Mouse (Mus musculus) stomach, embryonic 14.5 days (tissue): ENCODE measurements around the gene Nadk. TPM values are rescaled to one million over a fixed set of nuclear protein-coding genes. Genes with fewer than 3 reads are reported as not detected.

Source experiments
- ATAC-seq: fragments of 200-750 bp; cut with Nextera tagmentation; 2 replicates; pipeline ENCODE4 v1.8.0; 2017; ENCODE audit warnings: low read depth, moderate TSS enrichment; ENCODE audit not compliant: insufficient number of reproducible peaks, insufficient read depth, low FRiP score
- H3K27ac ChIP-seq: fragments of 300-500 bp; sonication (generic); 2 replicates; pipeline ENCODE4 v1.5.1; 2014; ENCODE audit warnings: mild to moderate bottlenecking, low read length, moderate library complexity, mixed read lengths
- H3K27me3 ChIP-seq: fragments of 300-500 bp; sonication (generic); 2 replicates; pipeline ENCODE4 v1.6.1; 2014; ENCODE audit warnings: low read length, control low read depth, mixed read lengths; ENCODE audit not compliant: control insufficient read depth, insufficient read depth
- H3K36me3 ChIP-seq: fragments of 300-500 bp; sonication (generic); 2 replicates; pipeline ENCODE4 v1.6.1; 2014; ENCODE audit warnings: mild to moderate bottlenecking, control low read depth, low read length, moderate library complexity, mixed read lengths; ENCODE audit not compliant: control insufficient read depth, insufficient read depth
- H3K4me1 ChIP-seq: fragments of 300-500 bp; sonication (generic); 2 replicates; pipeline ENCODE4 v1.6.1; 2014; ENCODE audit warnings: low read length, control low read depth, mixed read lengths; ENCODE audit not compliant: control insufficient read depth, insufficient read depth
- H3K4me2 ChIP-seq: fragments of 300-500 bp; sonication (generic); replicated peaks from 2 replicates; pipeline ENCODE4 v1.6.1; 2014; ENCODE audit warnings: low read depth, low read length, control low read depth
- H3K4me3 ChIP-seq: fragments of 300-500 bp; sonication (generic); 2 replicates; pipeline ENCODE4 v1.5.1; 2014; ENCODE audit warnings: low read depth, low read length, control low read depth
- H3K9ac ChIP-seq: fragments of 300-500 bp; sonication (generic); replicated peaks from 2 replicates; pipeline ENCODE4 v1.6.1; 2014; ENCODE audit warnings: low read depth, mild to moderate bottlenecking, control low read depth, low read length, moderate library complexity, mixed read lengths
- H3K9me3 ChIP-seq: fragments of 300-500 bp; sonication (generic); 2 replicates; pipeline ENCODE4 v1.6.1; 2016; ENCODE audit warnings: low read depth, low read length, control low read depth; ENCODE audit not compliant: control insufficient read depth
- WGBS: fragments of 180-500 bp; shearing (Covaris S2); extraction: QIAGEN DNeasy Blood & Tissue Kit; methylation state at CpG from one replicate; pipeline ENCODE4 v1.1.7; 2014; 5-methylcytosine and 5-hydroxymethylcytosine counted together
- polyA plus RNA-seq: library from polyadenylated mRNA; unstranded; fragments of >200 nt; fragmentation: Nextera tagmentation; extraction: Ambion mirVana; gene quantifications from 2 replicates; pipeline ENCODE4 v1.2.1, GENCODE M21; 2014

Nadk gene
- polyA plus RNA-seq, 1 experiment from 2014 or later: 78.4 TPM

- peak overlapping the region; percentile 87 for H3K9ac ChIP-seq
- peaks cover 7% of the 10 kb centered on the region; the same call in 1 of the 2 replicates for H3K4me1 ChIP-seq
- peaks cover 2% of the 10 kb centered on the region for H3K36me3 ChIP-seq
- no peaks in the 10 kb centered on the region for H3K9me3 ChIP-seq
- H3K27me3 ChIP-seq: no peaks in the 10 kb centered on the region
- H3K4me3 ChIP-seq: peak overlapping the region; percentile 95
- 2% methylated on average over 31 of the region's 31 CpGs for WGBS
- peak; percentile 33; the same call in 1 of the 2 replicates for ATAC-seq
- peak overlapping the region; percentile 99; the same call in 1 of the 2 replicates for H3K27ac ChIP-seq
- H3K4me2 ChIP-seq: peak overlapping the region; percentile 73
Observed at GRCm38 (mm10) chr4:155601997-155602456, 39.8 kb downstream of the Nadk start.

- Histone ChIP-seq H3K4me2 (peak overlapping the region; percentile 73; the same call in 1 of the 2 replicates), H3K36me3 (peaks cover 2% of the 10 kb centered on the region), H3K27me3 (no peaks in the 10 kb centered on the region), H3K9ac (no peak overlapping the region), H3K4me1 (peaks cover 7% of the 10 kb centered on the region; the same call in 1 of the 2 replicates), H3K4me3 (peak overlapping the region; percentile 95; the same call in 1 of the 2 replicates), H3K9me3 (no peaks in the 10 kb centered on the region), H3K27ac (no peak overlapping the region)
- no peak for ATAC-seq
- WGBS: 88% methylated on average over 1 of the region's 1 CpGs
Observed at GRCm38 (mm10) chr4:155602753-155603152, 40.6 kb downstream of the Nadk start.

- Histone ChIP-seq H3K27me3 (no peaks in the 10 kb centered on the region), H3K9me3 (no peaks in the 10 kb centered on the region), H3K4me2 (no peak overlapping the region), H3K27ac (no peak overlapping the region), H3K9ac (no peak overlapping the region), H3K4me3 (no peak overlapping the region), H3K36me3 (peaks cover 2% of the 10 kb centered on the region), H3K4me1 (peaks cover 7% of the 10 kb centered on the region; the same call in 1 of the 2 replicates)
- no peak for ATAC-seq
- 96% methylated on average over 6 of the region's 6 CpGs for WGBS
Observed at GRCm38 (mm10) chr4:155603801-155604200, 41.6 kb downstream of the Nadk start.

- H3K4me3 ChIP-seq: no peak overlapping the region
- no peaks in the 10 kb centered on the region for H3K27me3 ChIP-seq
- no peak overlapping the region for H3K4me2 ChIP-seq
- H3K36me3 ChIP-seq: peaks cover 6% of the 10 kb centered on the region
- no peaks in the 10 kb centered on the region for H3K9me3 ChIP-seq
- no peak overlapping the region for H3K9ac ChIP-seq
- peaks cover 7% of the 10 kb centered on the region; the same call in 1 of the 2 replicates for H3K4me1 ChIP-seq
- ATAC-seq: no peak
- H3K27ac ChIP-seq: no peak overlapping the region
- WGBS: 90% methylated on average over 4 of the region's 4 CpGs
Observed at GRCm38 (mm10) chr4:155605132-155605531, 43.0 kb downstream of the Nadk start.

- no peak for ATAC-seq
- H3K9me3 ChIP-seq: no peaks in the 10 kb centered on the region
- 71% methylated on average over 2 of the region's 2 CpGs for WGBS
- H3K4me2 ChIP-seq: no peak overlapping the region
- H3K4me1 ChIP-seq: peaks cover 7% of the 10 kb centered on the region; the same call in 1 of the 2 replicates
- no peaks in the 10 kb centered on the region for H3K27me3 ChIP-seq
- peaks cover 15% of the 10 kb centered on the region for H3K36me3 ChIP-seq
- no peak overlapping the region for H3K4me3 ChIP-seq
- no peak overlapping the region for H3K9ac ChIP-seq
- H3K27ac ChIP-seq: no peak overlapping the region
Observed at GRCm38 (mm10) chr4:155606825-155607224, 44.6 kb downstream of the Nadk start.

- Histone ChIP-seq H3K36me3 (peaks cover 39% of the 10 kb centered on the region), H3K4me3 (no peak overlapping the region), H3K9ac (no peak overlapping the region), H3K27ac (no peak overlapping the region), H3K9me3 (no peaks in the 10 kb centered on the region), H3K4me2 (no peak overlapping the region), H3K4me1 (no peaks in the 10 kb centered on the region), H3K27me3 (no peaks in the 10 kb centered on the region)
- ATAC-seq: no peak
- WGBS: 87% methylated on average over 3 of the region's 3 CpGs
Observed at GRCm38 (mm10) chr4:155611860-155612259, 49.7 kb downstream of the Nadk start.

GRCm38 (mm10) chr4:155613264-155613663, 51.1 kb downstream of the Nadk start:
- Histone ChIP-seq H3K4me3 (no peak overlapping the region), H3K9me3 (no peaks in the 10 kb centered on the region), H3K27ac (no peak overlapping the region), H3K9ac (no peak overlapping the region), H3K27me3 (no peaks in the 10 kb centered on the region), H3K4me2 (no peak overlapping the region), H3K36me3 (peaks cover 52% of the 10 kb centered on the region), H3K4me1 (no peaks in the 10 kb centered on the region)
- no peak for ATAC-seq
- WGBS: 93% methylated on average over 3 of the region's 3 CpGs

- 89% methylated on average over 5 of the region's 5 CpGs for WGBS
- Histone ChIP-seq H3K4me3 (no peak overlapping the region), H3K4me1 (no peaks in the 10 kb centered on the region), H3K36me3 (peaks cover 45% of the 10 kb centered on the region), H3K27ac (no peak overlapping the region), H3K9me3 (no peaks in the 10 kb centered on the region), H3K27me3 (no peaks in the 10 kb centered on the region), H3K4me2 (no peak overlapping the region), H3K9ac (no peak overlapping the region)
- 0 out of 2 replicates have a peak, but pooled peaks have one; percentile 18 for ATAC-seq
Observed at GRCm38 (mm10) chr4:155618321-155618720, 56.1 kb downstream of the Nadk start.
